Mouse (Mus musculus): ENCODE measurements around the gene Gm7271. TPM values are rescaled to one million over a fixed set of nuclear protein-coding genes. Genes with fewer than 3 reads are reported as not detected.

Gene Gm7271
- total RNA-seq (2023) = not detected in 4 replicates

DNA sequence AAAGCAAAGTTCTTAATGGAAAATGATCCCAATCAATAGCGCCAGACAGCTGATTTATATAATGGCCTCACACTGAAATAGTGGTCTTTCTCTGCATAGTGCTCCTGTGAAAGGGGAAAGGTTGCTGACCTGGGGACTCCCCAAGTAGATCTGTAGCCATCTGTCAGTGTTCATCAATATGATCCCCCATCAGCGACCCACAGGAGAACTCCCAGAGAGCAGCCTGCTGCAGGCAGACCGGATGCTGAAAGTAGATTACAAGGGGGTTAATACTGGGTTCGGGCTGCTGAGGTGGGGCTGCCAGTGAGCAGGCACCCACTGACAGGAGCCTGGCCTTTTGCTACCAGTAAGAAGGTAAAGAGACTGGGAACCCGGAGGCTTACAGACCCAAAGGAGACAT lies at the start of gene Gm7271:
TSS of gene Gm7271 (plus strand) at position 230 of the 400 bp plus-strand sequence.

DNA sequence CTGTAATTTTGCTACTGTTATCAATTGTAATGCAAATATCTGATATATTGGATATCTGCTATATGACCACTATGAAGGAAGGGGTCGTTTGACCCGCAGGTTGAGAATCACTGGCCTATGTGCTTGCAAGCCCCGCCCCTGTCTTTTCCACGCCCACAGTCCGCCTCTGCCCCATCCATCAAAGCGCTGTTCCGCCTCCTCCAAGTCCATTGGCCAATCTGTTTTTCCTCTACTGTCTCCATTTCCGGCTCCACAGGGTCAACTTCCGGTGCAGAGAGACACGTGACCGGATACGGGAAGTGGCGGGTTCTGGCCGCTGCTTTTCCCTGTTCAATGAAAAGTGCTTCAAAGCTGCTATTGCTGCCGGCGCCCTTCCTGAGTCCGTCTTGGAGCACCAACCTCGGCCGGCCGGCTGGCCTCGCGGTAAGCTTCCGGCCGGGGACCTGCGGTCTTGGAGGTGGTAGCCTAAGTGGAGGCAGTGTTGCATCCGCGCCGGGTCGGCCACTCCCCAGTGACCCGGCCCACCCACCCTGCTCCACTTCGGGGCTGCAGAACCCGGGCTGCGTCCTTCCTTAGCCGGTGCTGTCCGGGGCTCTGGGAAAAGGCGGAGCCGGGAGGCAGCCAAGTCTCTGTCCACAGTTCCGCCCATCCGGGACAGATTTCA lies 45.3 kb downstream of the Gm7271 start, which contains the start of gene Exoc1:
TSS of gene Exoc1 (plus strand) at position 272 of the 664 bp plus-strand sequence.

Other genes with a start within 250 kb of the Gm7271 start
- gene Clock, start 179.2 kb upstream of the Gm7271 start, total RNA-seq (2023) = 26.1 to 28.7 TPM (median 26.4 TPM) in 4 replicates
- not detected in 4 replicates for gene Pdcl2, start 152.9 kb upstream of the Gm7271 start, total RNA-seq (2023)
- gene Nmu, start 120.3 kb upstream of the Gm7271 start, total RNA-seq (2023) = not detected in 4 replicates
- gene Exoc1, start 45.3 kb downstream of the Gm7271 start, total RNA-seq (2023) = 55.4 to 61.9 TPM (median 58.0 TPM) in 4 replicates
- gene Cep135, start 104.7 kb downstream of the Gm7271 start, total RNA-seq (2023) = 23.3 to 24.7 TPM (median 23.8 TPM) in 4 replicates
- 0.26 to 1.2 TPM (median 0.69 TPM) in 4 replicates for gene C530008M17Rik, start 172.5 kb downstream of the Gm7271 start, total RNA-seq (2023)

Data from B cell, adult 62 days (primary cell).